Mouse (Mus musculus) heart, postnatal 0 days (tissue): ENCODE measurements around the gene Cnbd2. TPM values are rescaled to one million over a fixed set of nuclear protein-coding genes. Genes with fewer than 3 reads are reported as not detected.

ENCODE experiments used
- ATAC-seq: fragments of 200-750 bp; cut with Nextera tagmentation; 2 replicates; pipeline ENCODE4 v1.8.0; 2017; ENCODE audit warnings: low read depth, moderate number of reproducible peaks, moderate library complexity; ENCODE audit not compliant: insufficient read depth
- DNase-seq: peaks from one replicate; pipeline ENCODE4 v3.0.0-alpha.2; 2016; ENCODE audit warnings: low spot score
- H3K27ac ChIP-seq: fragments of 300-500 bp; sonication (generic); 2 replicates; pipeline ENCODE4 v1.5.1; 2014; ENCODE audit warnings: low read depth, mild to moderate bottlenecking
- H3K27me3 ChIP-seq: fragments of 300-500 bp; sonication (generic); 2 replicates; pipeline ENCODE4 v1.6.1; 2014; ENCODE audit warnings: low read length, mixed read lengths; ENCODE audit not compliant: control insufficient read depth, insufficient read depth
- H3K36me3 ChIP-seq: fragments of 300-500 bp; sonication (generic); replicated peaks from 2 replicates; pipeline ENCODE4 v1.6.1; 2014; ENCODE audit warnings: low read length, mixed read lengths; ENCODE audit not compliant: control insufficient read depth, insufficient read depth
- H3K4me1 ChIP-seq: fragments of 300-500 bp; sonication (generic); 2 replicates; pipeline ENCODE4 v1.6.1; 2014; ENCODE audit warnings: antibody characterized with exemption; ENCODE audit not compliant: control insufficient read depth, insufficient read depth
- H3K4me2 ChIP-seq: fragments of 300-500 bp; sonication (generic); 2 replicates; pipeline ENCODE4 v1.6.1; 2014; ENCODE audit warnings: low read depth, mild to moderate bottlenecking, low read length, moderate library complexity
- H3K4me3 ChIP-seq: fragments of 300-500 bp; sonication (generic); 2 replicates; pipeline ENCODE4 v1.5.1; 2014; ENCODE audit warnings: low read depth, low read length
- H3K9ac ChIP-seq: fragments of 300-500 bp; sonication (generic); replicated peaks from 2 replicates; pipeline ENCODE4 v1.6.1; 2014; ENCODE audit warnings: low read depth, low read length, mixed read lengths
- H3K9me3 ChIP-seq: fragments of 300-500 bp; sonication (generic); replicated peaks from 2 replicates; pipeline ENCODE4 v1.6.1; 2016; ENCODE audit warnings: low read length; ENCODE audit not compliant: control insufficient read depth
- CTCF ChIP-seq: IDR thresholded peaks from 2 replicates; pipeline ENCODE4 v1.5.1; 2016; ENCODE audit warnings: antibody characterized with exemption, control low read depth, low read depth
- EP300 ChIP-seq: IDR thresholded peaks from 2 replicates; pipeline ENCODE4 v1.6.1; 2016; ENCODE audit warnings: antibody characterized with exemption, low read depth
- WGBS: fragments of 180-500 bp; shearing (Covaris S2); extraction: QIAGEN DNeasy Blood & Tissue Kit; methylation state at CpG from one replicate; pipeline ENCODE4 v1.1.7; 2014; 5-methylcytosine and 5-hydroxymethylcytosine counted together
- polyA plus RNA-seq: library from polyadenylated mRNA; unstranded; fragments of >200 nt; fragmentation: Nextera tagmentation; extraction: Ambion mirVana; gene quantifications from 2 replicates; pipeline ENCODE4 v1.2.1, GENCODE M21; 2015
- total RNA-seq: library from RNA; depleted of rRNA; stranded (reverse); fragments of >200 nt; gene quantifications from 2 replicates; pipeline ENCODE4 v1.2.3, GENCODE M21; 2014; ENCODE audit warnings: low replicate concordance

The Cnbd2 gene
- total and polyA plus RNA-seq, 2 experiments from 2014 or later: 1.1 to 3.7 TPM

DNA sequence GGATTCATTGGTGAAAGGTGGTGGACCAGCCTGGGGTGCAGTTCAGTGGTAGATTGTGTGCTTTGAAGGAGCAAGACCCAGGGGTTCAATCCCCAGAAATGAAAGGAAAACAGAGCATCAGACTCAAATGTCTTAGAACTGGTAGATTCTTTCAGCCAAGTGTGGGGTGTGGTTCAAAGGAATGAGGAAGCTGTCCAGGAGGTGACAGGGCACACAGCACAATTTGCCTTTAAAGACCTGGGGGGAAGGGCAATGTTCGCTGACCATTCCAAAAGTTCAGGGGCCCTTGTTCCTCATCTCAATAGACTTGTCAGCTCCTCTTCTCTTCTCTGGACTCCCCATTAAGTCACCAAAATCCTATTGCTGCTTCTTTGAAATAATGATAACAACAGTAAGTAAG is 105.1 kb downstream of the Cnbd2 start:
- DNase-seq (no peak), ATAC-seq (no peak)
- no peak overlapping the region for H3K4me3 ChIP-seq
- WGBS: 55% methylated on average over 1 of the region's 1 CpGs
- H3K4me2 ChIP-seq: no peak overlapping the region
- H3K9ac ChIP-seq: no peak overlapping the region
- peaks cover 5% of the 10 kb centered on the region; the same call in 1 of the 2 replicates for H3K4me1 ChIP-seq
- no peak for TF ChIP-seq EP300
- no peak for TF ChIP-seq CTCF
- H3K27me3 ChIP-seq: peaks cover 34% of the 10 kb centered on the region
- no peaks in the 10 kb centered on the region for H3K36me3 ChIP-seq
- H3K9me3 ChIP-seq: no peaks in the 10 kb centered on the region
- no peak overlapping the region for H3K27ac ChIP-seq

DNA sequence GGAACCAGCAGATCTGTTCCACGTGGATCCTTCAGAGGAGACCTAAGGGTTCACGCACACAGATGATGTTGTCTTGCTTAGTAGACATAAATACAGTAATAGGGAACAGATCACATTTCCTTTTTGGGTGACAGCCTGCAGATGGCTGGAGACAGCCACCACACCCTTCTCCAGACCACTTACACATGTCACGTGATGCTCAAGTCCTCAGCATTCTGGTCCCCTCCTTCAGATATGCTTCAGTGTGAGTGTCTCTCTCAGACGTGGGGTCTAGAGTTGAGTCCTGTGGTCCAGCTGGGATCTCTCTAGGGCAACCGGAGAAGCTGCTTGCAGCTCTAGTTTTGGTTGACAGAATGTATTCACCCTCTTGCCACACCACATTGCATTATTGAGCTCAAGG is 106.4 kb downstream of the Cnbd2 start:
- Histone ChIP-seq H3K9ac (no peak overlapping the region), H3K4me2 (no peak overlapping the region), H3K36me3 (no peaks in the 10 kb centered on the region), H3K27me3 (peaks cover 35% of the 10 kb centered on the region), H3K4me1 (peaks cover 5% of the 10 kb centered on the region; the same call in 1 of the 2 replicates), H3K9me3 (no peaks in the 10 kb centered on the region), H3K4me3 (no peak overlapping the region), H3K27ac (no peak overlapping the region)
- no peak for TF ChIP-seq EP300
- ATAC-seq: no peak
- WGBS: 64% methylated on average over 5 of the region's 5 CpGs
- no peak for DNase-seq

DNA sequence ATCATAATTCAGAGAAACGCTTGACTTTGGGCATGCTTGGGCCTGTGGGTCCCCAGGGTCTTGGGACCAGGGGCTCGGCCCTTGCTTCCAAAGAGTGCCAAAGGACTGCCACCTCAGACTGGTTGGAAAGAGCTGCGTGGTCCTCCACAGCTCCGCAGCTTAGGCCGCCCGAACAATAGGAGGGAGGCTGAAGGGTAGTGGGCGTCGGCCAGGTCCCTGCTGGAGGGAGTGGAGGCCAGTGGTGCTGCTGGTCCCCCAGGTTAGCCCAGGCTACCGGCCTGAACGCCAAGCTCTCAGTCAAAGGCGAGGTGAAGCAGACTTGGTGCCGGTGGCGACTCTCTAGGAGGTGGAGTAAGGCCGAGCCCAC is 108.2 kb downstream of the Cnbd2 start:
- Histone ChIP-seq H3K27ac (no peak overlapping the region), H3K27me3 (peaks cover 35% of the 10 kb centered on the region), H3K4me3 (peak overlapping the region; percentile 65), H3K4me1 (peaks cover 5% of the 10 kb centered on the region; the same call in 1 of the 2 replicates), H3K4me2 (peak overlapping the region; percentile 98), H3K9ac (peak overlapping the region; percentile 58), H3K36me3 (no peaks in the 10 kb centered on the region), H3K9me3 (no peaks in the 10 kb centered on the region)
- ATAC-seq (0 out of 2 replicates have a peak, but pooled peaks have one; percentile 7), DNase-seq (no peak)
- TF ChIP-seq CTCF (no peak), EP300 (no peak)
- 27% methylated on average over 14 of the region's 14 CpGs for WGBS

DNA sequence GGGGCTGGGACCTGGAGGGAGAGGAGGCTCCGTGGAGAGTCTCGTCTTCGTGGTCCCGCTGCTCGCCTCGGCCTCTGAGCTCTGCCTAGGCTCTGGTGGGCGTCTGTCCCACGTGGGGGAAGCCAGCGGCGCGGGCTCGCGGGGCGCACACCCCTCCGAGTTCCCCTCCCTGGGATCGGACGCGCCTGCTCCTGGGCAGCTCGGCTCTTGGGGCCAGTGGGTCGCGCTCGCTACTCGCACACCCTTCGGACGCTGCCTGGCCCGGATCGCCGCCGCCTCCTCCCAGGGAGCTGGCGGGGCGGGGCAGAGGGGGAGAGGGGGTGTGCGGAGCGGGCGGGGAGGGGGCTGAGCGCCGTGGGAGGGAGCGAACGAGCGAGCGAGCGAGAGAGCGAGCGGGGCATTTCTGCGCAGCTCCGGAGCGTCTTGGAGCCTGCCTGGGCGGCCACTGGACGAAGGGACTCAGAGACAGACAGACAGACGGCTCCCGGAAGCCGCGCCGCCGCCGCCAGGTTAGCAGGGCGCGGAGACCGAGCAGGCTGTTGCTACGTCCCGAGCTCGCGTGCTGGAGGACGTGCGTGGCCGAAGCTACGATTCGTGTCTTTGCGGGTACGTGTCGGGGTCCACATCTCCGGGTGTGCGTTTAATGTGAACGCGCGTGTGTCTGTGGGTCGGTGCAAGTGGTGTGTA is 108.7 kb downstream of the Cnbd2 start, which contains the start of gene Epb41l1:
Gene Epb41l1, plus strand, starts transcription at position 216 of the 687 bp plus-strand sequence.
- H3K9ac ChIP-seq: peak within 1 kb of the TSS; percentile 58
- no peak for DNase-seq
- peak within 1 kb of the TSS; percentile 98 for H3K4me2 ChIP-seq
- peak within 1 kb of the TSS; percentile 65 for H3K4me3 ChIP-seq
- H3K27me3 ChIP-seq: peaks cover 35% of the 10 kb centered on the region
- H3K4me1 ChIP-seq: peaks cover 5% of the 10 kb centered on the region; the same call in 1 of the 2 replicates
- H3K9me3 ChIP-seq: no peaks in the 10 kb centered on the region
- no peaks in the 10 kb centered on the region for H3K36me3 ChIP-seq
- 1% methylated on average over 61 of the region's 76 CpGs for WGBS
- ATAC-seq: peak; percentile 61
- H3K27ac ChIP-seq: no peak within 1 kb of the TSS
- TF ChIP-seq EP300 (no peak), CTCF (no peak)

GRCm38 (mm10) chr2:156421381-156422110 is 109.4 kb downstream of the Cnbd2 start:
- DNase-seq (no peak), ATAC-seq (0 out of 2 replicates have a peak, but pooled peaks have one; percentile 36)
- Histone ChIP-seq H3K4me1 (peaks cover 5% of the 10 kb centered on the region; the same call in 1 of the 2 replicates), H3K36me3 (no peaks in the 10 kb centered on the region), H3K4me3 (peak overlapping the region; percentile 65), H3K4me2 (peak overlapping the region; percentile 98), H3K27ac (no peak overlapping the region), H3K9me3 (no peaks in the 10 kb centered on the region), H3K27me3 (peaks cover 35% of the 10 kb centered on the region), H3K9ac (peak overlapping the region; percentile 58; the same call in 1 of the 2 replicates)
- WGBS: under 1% methylated on average over 36 of the region's 36 CpGs
- TF ChIP-seq EP300 (no peak), CTCF (no peak)
